Mouse (Mus musculus) testis, adult 2 months (tissue): ENCODE measurements around the gene Selenov.

ENCODE experiments used
- CTCF ChIP-seq: fragments of 200-500 bp; IDR thresholded peaks from 2 replicates; pipeline ENCODE4 v1.5.1; 2012; ENCODE audit warnings: low read depth, mild to moderate bottlenecking, inconsistent platforms, low read length, moderate library complexity; ENCODE audit not compliant: control insufficient read depth, insufficient read depth, insufficient replicate concordance
- POLR2A ChIP-seq: fragments of 200-500 bp; IDR thresholded peaks from 2 replicates; pipeline ENCODE4 v1.6.1; 2012; ENCODE audit warnings: low read depth, mild to moderate bottlenecking, inconsistent platforms, low read length, moderate library complexity; ENCODE audit not compliant: control insufficient read depth

GRCm38 (mm10) chr7:28334534-28334933 is 43.5 kb upstream of the Selenov start:
- TF ChIP-seq CTCF (no peak), POLR2A (no peak)
